Mouse (Mus musculus) thymus, postnatal 25 days (tissue): ENCODE data around the gene Aph1c.
"Not testable (repeated sequence)": the region's sequence is repeated elsewhere in the genome, so short reads cannot be mapped to it uniquely, and the experiment has no call there.

Experiments
- DNase-seq: peaks from one replicate; pipeline ENCODE4 v3.0.0; 2022

Aph1c gene

DNA sequence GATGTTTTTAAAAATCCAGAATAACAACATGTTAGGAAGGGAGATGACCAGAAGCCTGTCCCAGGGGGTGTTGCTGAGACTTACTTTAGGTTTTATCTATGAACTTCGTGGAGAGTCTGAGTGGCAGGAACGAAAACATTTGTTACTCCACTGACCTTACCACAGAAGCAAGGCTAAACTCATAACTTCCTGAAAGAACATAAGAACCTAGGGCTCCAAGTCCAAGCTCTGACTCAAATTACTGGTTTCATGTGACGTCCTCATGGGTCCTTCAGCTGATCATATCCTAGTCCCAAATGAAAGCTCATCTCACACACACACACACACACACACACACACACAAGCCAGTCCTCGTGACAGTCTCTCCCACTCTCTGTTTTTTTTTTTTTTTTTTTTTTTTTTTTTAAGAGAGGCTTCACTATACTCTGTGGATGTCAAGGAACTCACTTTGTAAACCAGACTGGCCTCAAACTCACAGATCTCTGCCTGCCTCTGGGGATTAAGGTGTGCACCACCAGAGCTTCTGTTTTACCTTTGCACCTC, 2.1 kb downstream of the Aph1c start:
- no peak for DNase-seq

DNA sequence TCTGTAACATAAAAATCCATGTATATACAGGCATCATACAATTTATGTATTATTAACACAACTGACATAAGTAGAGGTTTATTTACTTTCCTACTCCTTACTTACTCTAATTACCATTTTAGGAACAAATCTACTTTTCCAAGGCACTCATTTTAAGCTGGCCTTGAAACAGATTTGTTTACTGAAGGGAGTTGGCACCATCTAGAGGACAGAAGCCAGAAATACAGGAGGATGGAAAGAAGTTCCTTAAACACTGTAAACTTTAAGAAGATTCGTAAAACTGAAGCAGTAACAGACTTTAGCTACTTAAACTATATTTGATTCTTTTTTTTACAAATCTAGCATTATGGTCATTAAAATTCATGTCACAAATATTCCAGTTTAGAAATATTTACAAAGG, 8.5 kb downstream of the Aph1c start:
- DNase-seq: no peak

DNA sequence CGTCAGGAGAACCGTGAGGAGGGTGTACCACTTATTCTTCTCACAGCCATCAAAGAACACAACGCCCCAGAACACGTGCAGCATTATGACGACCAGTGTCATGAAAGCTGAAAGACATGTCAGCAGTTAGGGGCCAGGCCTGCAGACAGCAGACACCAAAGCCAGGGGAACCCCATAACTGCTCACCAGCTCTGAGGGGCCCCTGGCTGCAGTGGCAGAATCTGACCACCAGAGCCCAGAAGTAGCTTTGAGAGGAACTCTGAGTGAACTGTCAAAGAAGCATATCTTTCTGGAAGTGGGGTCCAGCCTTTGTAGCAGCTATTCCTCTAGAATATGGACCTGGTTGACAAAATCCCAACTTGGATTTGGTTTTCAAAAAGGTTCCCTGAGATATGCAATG, 12.3 kb downstream of the Aph1c start:
- peak; percentile 17 for DNase-seq

DNA sequence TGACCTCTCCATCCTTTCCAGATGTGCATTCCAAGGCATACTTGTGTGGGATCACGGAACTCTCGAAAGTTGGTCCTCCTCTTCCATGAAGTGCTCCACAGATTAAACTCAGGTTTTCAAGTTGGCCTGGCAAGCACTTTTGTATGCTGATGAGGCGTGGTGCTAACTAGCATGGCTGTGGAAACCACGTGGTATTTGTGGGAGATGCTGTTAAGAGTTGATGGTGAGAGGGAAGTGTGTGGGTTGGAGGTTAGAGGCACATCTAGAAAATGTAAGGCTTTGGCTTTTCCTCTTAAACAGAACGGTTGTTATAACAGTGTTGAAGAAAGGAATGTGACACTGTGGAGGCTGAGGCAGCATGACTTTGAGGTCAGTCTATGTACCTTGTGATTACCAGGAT, 13.5 kb downstream of the Aph1c start:
- DNase-seq: no peak

DNA sequence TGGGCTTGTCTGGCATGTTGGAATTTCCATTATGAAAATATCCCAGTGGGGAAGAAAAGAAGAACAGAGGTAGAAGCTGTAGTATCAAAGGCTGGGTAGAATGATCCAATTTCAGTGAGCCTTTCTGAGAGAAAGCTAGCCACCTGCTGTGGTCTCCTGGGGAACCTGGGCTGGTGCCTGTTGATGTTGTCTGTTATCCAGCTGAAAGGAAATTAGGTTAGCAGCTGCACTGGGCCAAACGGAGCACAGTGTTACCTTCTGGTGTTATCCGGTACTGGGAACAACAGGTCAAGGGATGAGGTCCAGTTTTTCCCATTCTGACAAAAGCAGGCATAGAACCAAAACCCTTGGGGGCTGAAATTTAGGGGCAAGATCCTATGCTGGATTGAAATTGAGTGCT, 21.1 kb downstream of the Aph1c start:
- no peak for DNase-seq

DNA sequence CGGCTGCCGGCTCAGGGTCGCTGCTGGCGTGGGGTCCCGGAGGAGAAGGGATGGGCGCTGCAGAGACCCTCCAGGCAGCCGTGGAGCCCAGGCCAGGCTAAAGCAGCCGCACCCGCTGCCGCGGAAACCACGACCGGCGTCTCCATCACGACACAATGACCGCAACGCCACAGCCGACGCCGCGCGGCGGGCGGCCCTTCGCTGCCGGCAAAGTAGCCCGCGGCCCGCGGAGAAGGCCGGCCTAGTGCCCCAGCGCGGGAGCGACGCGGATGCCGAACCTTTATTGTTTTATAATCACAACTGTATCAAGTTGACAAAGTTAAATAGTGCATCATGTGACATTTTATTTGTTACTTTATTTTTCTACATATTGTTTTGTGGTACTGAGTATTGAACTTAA, 28.6 kb downstream of the Aph1c start:
- not testable (repeated sequence) for DNase-seq

DNA sequence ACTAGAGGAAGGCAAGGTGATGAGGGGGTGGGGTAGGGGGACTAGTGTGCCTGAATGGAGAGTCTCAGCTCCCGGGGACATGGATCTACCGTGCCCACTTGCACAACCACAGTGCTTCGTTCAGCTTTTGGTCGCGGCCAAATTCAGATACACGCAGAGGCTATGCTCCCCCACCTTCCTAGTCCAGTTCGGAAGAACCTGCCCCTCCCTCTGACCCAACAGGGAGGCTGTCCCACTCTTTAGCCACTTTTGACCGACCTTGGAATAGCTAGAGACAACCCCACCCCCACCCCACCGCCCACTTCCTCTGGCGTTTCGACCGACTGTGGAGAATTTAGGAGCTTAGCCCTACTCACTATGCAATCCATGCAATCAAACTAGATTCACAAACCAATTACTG, 32.6 kb downstream of the Aph1c start:
- DNase-seq: no peak

DNA sequence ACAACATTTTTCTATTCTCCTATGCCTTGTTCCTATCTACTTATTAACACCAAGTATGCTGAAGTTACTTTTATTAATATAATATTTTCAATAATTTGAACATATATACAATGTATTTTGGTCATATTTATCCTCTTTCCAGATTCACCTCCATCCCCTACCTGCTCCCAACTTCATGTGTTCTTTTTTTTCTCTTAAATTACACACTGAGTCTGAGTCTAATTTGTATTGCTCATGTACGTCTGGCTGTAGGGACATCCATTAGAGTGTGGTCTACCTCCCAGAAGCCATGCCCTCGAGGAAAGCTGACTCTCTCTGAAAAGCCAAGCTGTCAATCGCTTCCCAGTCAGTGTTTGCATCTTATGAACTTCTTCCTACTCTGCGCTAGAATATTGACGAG, 37.8 kb downstream of the Aph1c start, which contains the start of gene Gm10647:
Gene Gm10647, plus strand, starts transcription at position 301 of the 400 bp plus-strand sequence.
- no peak for DNase-seq

DNA sequence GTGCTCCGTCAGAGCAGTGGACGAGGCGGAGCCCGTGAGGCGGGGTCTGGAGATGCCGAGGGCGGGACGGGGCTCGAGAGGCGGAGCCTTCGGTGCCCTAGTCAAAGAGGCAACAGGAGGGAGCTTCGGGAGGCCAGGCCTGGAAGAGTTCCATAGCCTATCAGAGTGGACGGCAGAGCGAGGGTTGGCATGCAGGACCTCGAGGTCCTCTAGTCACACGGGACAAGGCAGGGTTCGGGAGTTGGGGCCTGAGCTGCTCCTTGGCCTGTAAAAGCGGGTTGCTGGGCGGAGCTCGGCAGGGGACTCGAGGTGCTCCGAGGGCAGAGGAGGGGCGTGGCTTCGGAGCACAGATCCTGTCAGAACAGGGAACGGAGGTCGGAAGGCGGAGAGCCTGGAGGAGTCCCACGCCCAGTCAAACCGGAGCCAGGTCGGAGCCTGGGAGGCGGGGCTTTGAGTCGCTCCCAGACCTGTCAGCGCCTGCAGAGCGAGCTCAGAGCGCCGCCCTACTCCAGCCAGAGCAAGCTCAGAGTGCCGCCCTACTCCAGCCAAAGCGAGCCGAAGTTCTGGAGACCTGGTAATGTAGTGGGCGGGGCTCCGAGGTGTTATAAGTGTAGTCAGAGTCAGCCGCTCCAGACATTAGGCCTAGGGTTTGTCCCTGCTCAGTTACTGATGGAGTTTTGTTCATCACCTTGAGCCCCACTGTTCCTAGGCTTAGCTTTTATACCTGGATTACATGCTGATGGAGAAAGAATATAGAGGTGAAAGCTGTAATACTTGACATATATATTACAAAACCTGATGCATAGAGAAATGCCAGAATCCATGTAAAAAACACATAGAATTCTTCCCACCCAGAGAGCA, 38.8 kb downstream of the Aph1c start, which contains the start of gene Aph1b:
Gene Aph1b, minus strand, starts transcription at position 27 of the 861 bp plus-strand sequence.
- DNase-seq: peak; percentile 90

DNA sequence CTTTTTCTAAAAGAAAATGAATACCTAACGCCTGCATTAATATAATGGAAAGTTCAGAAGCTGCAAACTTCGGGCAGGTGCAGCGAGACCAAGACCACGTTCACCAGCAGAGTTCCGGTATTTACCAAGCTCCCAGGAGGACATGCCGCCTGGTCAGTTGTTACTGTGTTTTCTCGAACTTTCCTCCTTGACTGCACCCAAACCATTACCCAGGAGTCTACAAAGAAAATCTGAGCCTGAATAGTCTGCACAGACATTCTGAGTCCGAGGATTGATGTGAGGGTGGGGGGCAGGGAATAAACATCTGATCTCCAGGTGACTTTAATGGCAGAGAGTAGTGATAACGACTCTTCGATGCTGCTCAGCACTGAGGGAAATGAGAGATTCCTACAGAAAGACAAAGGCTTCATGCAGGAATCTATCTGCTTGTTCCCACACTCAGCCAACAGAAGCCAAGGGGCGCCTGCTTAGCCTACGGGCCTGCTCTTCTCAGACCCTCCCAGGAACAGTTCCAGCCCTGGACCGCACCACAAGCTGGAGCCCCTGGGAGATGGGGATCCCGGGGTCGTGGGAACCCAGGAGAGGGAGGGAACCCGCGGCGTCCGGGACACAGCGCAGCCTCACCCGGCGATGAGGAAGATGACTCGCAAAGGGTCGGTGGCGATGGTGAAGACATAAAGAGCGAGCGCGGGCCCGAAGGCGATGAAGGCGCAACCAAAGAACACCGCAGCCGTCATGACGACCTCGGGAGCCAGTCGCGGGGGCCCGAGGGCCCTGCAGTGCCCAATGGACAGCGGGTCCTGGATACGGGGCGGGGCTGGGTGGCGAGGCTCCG, 39.7 kb downstream of the Aph1c start:
- no peak for DNase-seq

DNA sequence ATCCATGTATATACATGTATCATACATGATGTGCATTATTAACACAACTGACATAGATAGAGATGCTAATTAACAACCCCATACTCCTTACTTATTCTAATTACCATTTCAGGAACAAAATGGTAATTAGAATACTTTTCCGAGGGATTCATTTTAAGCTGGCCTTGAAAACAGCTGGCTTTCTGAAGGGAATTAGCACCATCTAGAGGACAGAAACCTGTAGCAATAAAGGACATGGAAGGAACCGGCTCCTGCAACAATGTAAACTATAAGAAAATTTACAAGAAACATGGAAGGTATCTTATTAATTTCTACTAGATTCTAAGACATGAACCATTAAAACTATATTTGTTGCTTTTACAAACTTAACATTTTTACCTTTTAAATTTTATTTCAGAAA, 46.7 kb downstream of the Aph1c start:
- DNase-seq: peak; percentile 9

DNA sequence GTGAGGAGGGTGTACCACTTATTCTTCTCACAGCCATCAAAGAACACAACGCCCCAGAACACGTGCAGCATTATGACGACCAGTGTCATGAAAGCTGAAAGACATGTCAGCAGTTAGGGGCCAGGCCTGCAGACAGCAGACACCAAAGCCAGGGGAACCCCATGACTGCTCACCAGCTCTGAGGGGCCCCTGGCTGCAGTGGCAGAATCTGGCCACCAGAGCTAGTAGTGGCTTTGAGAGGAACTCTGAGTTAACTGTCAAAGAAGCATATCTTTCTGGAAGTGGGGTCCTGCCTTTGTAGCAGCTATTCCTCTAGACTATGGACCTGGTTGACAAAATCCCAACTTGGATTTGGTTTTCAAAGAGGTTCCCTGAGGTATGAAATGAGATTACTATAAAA, 50.0 kb downstream of the Aph1c start:
- DNase-seq: peak; percentile 35

DNA sequence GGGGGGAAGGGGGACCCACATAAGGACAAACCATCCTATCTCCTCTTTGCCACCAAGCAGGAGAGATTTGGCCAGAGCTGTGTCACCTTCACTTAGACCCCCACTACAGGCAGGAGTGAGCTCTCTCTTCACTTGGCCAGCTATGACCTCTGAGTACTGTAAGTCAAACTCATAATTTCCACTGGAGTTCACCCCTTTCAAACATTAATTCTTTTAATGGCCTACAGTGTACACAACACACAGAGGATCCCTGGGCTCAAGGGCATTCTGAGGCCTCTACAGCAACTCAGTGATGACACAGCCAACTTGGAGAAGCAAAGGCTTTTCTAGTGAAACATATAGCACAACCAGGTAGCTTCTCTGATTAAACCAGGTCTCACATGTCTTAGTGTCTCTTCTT, 63.8 kb downstream of the Aph1c start:
- DNase-seq: no peak

DNA sequence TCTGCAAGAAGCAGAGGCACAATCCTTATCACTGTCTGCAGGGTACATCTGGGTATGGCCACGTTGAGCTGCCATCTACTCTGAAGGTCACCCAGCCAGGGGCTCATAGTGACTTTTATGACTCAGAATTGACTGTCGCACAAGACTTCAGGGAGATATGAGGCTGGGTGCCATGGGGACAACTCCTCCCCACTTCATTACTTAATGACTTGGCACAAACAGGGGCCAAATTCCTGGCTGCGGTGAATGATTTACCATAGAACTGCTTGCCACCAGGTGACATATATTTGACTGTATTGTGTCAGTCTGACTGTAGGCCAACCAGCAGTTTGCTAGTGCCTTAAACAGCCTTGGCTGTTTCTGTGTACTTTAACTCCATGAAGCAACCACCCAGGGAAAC, 65.3 kb downstream of the Aph1c start:
- no peak for DNase-seq

DNA sequence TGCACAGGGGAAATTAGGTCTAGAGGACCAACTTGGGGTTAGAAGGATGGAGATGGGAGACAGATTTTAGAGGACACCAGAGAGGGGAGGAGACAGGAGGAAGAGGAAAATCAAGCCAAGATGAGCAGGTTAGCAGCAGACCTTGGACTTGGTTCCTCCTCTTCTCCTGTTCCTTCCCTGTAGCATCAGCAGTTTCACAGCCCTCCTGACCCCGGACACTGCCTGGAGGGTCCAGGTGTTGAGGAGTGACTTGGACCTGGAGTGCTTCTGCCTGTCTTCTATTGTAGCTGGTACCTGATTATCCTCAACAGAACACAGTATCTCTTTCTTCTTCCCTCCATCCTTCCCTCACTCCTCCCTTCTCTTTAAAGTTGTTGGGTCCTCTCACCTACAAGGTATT, 65.8 kb downstream of the Aph1c start:
- no peak for DNase-seq
